Mouse (Mus musculus) left cerebral cortex, postnatal 25 days (tissue): ENCODE results near the gene Snrpn. TPM values are rescaled to one million over a fixed set of nuclear protein-coding genes. Genes with fewer than 3 reads are reported as not detected.

Experiments
- total RNA-seq, 2 experiments: library from RNA; stranded (reverse); gene quantifications; 2 replicates each; pipeline ENCODE4 v1.2.3; 2021

The Snrpn gene
- total RNA-seq, 2 experiments from 2014 or later = 896 to 931 TPM

Other genes with a start within 250 kb of the Snrpn start
- 1,000 to 10,000 TPM; 2,335 to 2,570 TPM for gene Snurf, start 135.2 kb downstream of the Snrpn start, total RNA-seq
- 10 to 100 TPM; 66.7 to 81.6 TPM for gene Gm38393, start 135.2 kb downstream of the Snrpn start, total RNA-seq